Mouse (Mus musculus): ENCODE results near the gene Fnbp1l.

Gene Fnbp1l

GRCm38 (mm10) chr3:122606105-122606801, 13.3 kb downstream of the Fnbp1l start:
- DNase-seq (ENCODE audit: low spot score in 2 of 2), result no peak

- no peak for DNase-seq (ENCODE audit: low spot score in 2 of 2)
Measured at GRCm38 (mm10) chr3:122603229-122603628, 16.3 kb downstream of the Fnbp1l start.

DNA sequence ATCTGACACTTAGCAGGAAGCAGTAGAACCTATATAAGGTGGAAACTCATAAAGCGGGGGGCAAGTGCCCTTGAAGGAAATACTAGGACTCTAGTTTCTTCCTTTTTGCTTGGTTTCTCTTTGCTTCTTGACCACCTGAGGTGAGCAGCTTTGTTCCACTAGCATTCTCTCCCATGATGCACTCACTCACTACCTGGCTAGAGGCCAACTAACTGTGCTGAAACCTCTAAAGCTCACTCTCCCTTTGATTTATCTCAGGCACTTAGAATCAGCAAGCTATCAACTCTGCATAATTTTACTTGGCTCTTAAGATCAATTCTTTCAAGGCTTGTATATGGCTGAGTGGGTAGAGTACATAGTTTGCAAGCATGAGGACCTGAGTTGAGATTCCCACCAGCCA, 17.1 kb downstream of the Fnbp1l start:
- no peak for DNase-seq (ENCODE audit: low spot score in 2 of 2)

GRCm38 (mm10) chr3:122599291-122599690, 20.2 kb downstream of the Fnbp1l start:
- no peak for DNase-seq (ENCODE audit: low spot score in 2 of 2)

GRCm38 (mm10) chr3:122590804-122591203, 28.7 kb downstream of the Fnbp1l start:
- no peak for DNase-seq (ENCODE audit: low spot score in 2 of 2)

DNA sequence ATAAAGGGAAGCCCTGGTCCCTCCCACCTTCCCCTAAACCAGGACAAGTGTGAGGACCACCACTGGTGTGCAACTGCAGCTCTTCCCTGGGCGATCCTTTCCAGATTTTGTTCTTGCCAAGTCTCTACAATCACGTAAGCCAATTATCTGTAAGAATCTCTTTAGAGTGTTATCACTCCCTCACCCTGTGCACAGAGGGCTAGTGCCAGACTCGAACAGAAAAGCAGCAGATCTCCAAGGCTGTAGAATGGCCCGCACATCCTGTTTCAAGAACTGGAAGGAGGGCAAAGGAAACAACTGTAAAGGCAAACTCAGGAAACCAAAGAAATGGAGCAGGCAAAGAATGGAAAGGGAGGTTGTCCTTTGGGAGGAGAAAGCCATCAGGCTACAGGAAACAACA, 29.2 kb downstream of the Fnbp1l start:
- DNase-seq (ENCODE audit: low spot score in 2 of 2), result no peak

DNA sequence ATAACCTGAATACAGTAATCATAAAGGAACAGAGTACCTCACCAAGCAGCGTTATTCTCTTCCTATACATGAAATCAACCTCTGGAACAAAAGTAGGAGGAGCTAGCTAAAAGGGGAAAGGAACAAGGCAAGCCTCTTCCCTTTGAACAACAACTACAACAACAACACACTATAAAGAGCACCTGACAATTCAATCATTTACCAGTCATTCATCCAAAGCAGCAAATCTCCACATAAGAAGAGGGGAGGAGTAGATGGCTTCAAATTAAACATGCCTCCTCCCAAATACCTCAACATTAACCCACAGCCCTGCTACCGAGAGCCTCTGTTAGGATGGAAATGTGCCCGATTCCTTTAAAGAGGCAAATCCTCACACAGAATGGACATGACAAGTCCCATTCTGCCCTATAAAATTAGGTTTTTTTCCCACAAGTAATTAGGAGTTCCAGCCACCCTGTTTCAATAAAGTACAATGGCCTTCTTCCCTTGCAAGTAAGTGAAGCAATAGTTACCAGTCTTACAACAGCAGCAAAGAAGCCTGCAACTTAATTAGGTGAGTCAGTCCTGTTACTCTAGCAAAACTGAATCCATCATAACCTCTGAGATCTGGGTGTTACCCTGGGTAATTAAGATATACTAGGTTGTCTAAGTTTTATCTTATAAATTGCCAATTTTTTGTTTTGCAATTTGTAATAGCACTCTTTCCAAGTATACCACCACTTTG, 32.4 kb downstream of the Fnbp1l start:
- DNase-seq (ENCODE audit: low spot score in 2 of 2), result no peak

- DNase-seq (ENCODE audit: low spot score in 2 of 2), result no peak
Measured at GRCm38 (mm10) chr3:122577360-122577759, 42.2 kb downstream of the Fnbp1l start.

DNA sequence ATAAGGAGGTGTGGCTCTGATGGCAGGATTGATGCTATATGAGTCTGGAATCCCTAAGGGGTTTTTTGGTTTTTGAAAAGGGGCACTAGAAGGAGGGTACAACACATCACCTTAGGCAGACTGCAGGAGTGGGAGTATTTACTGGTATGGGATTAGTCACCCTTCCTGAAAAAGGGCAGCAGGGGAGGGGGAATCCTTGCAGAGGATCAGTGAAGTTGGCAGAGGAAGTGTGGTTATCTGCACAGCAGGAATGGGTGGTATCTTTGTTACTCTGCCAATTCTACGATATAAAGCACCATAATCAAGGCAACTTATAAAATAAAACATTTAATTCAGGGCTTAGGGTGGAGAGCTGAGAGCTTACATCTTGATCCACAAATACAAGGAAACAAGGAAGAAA, 44.6 kb downstream of the Fnbp1l start:
- no peak for DNase-seq (ENCODE audit: low spot score in 2 of 2)

GRCm38 (mm10) chr3:122573426-122574286, 45.9 kb downstream of the Fnbp1l start:
- DNase-seq (ENCODE audit: low spot score in 2 of 2), result peak; percentile 39 to 41

DNA sequence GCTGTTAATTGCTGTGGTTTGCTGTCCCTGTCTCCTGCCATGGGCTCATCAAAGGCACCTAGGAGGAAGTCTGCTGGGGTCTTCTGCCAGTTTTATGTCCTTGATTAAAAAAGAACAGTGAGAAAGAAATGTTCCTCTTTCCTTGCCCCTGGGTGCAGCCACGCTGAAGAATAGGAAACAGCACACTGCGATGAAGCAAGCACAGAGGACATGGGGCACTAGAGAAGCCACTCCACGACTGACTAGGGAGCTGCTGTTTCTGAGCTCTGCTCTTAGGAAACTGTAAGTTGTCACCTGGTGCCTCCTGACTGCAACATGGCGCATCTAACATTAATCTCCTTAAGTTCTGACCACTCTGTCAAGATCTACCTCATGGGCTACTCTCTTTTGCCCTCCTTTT, 53.0 kb downstream of the Fnbp1l start:
- no peak for DNase-seq (ENCODE audit: low spot score in 2 of 2)

- no peak for DNase-seq (ENCODE audit: low spot score in 2 of 2)
Measured at GRCm38 (mm10) chr3:122566112-122566511, 53.4 kb downstream of the Fnbp1l start.

GRCm38 (mm10) chr3:122565285-122565684, 54.2 kb downstream of the Fnbp1l start:
- DNase-seq (ENCODE audit: low spot score in 2 of 2), result no peak

DNA sequence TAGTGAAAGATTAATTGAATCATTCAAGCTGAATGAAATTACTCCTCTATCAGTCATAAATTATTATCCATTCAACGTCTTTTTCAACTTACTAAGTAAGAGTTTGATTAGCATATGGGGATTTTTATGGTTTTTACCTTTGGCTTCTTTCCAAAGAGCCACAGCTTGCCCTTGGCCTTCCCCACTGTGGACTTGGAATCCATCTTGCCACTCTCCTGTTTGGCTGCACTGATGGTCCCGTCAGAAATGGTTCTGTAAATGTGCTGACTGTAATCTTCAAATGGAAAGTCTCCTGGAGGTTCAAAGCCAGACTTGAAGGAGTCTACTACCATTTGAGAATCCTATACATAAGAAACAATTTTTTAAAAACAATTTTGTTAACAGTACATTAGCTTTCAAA, 61.7 kb downstream of the Fnbp1l start:
- no peak for DNase-seq (ENCODE audit: low spot score in 2 of 2)

DNA sequence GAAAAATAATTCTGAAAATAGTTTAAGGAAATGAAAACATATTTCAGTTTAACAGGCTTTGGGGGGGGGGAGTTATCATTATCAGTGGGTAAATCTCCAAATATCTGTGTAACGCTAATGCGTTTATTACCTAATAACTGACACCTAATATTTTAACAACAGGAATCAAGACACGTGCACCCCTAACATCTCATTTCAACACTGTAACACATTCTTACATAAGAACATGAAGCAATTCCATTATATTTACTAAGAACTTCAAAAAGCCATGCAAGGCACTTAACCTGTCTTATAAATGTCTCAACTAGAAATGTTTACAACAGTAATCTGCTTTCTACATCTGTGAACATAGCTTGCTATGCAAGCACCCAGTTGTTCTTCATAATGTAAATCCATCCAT, 68.3 kb downstream of the Fnbp1l start:
- no peak for DNase-seq (ENCODE audit: low spot score in 2 of 2)

DNA sequence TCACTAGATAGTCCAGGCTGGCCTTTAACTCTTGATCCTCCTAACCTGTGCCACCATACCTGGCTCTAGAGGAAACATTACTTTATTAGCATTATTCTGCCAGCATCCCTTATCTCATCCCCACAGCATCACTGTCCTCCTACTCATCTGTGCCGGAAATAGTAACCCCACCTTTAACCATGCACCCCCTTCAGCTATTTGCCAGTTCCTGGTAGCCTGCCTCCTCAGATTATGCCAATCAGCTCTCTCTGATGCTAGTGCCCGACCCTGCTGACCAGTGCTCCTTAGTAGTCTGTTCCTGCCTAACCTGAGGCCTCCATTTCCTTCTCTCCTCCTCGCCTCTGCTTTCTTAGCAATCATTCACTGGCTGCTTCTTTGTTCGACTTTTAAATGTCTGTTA, 72.0 kb downstream of the Fnbp1l start:
- no peak for DNase-seq (ENCODE audit: low spot score in 2 of 2)

GRCm38 (mm10) chr3:122545346-122545745, 74.2 kb downstream of the Fnbp1l start:
- no peak for DNase-seq (ENCODE audit: low spot score in 2 of 2)

- no peak for DNase-seq (ENCODE audit: low spot score in 2 of 2)
Measured at GRCm38 (mm10) chr3:122540918-122541317, 78.6 kb downstream of the Fnbp1l start.

- DNase-seq (ENCODE audit: low spot score in 2 of 2), result no peak
Measured at GRCm38 (mm10) chr3:122539961-122540690, 79.4 kb downstream of the Fnbp1l start.

DNA sequence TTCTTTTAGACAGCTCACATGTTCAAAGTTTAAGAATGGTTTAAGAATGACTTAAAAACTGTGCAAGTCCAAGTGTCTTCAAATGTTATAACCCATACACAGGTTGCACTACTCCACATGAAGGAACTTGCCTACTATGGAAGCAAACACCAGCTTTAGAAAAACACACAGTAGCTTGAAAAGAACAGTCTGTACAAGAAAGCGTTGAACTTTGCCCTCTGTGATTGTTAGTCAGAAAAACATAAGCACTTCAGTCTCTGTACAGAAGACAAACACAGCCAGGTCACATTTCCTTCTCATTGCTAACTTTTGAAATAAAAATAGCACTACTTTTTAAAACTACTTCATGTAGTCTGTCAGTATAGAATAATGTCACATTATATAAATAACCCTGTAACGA, 80.7 kb downstream of the Fnbp1l start:
- DNase-seq (ENCODE audit: low spot score in 2 of 2), result no peak

- no peak for DNase-seq (ENCODE audit: low spot score in 2 of 2)
Measured at GRCm38 (mm10) chr3:122535938-122536703, 83.4 kb downstream of the Fnbp1l start.

Measured in right cerebral cortex, postnatal 36 days (tissue).